In genomic region chr2:102841231-102841630, GRCm38 (mm10) we compare ENCODE assay signal across 35 mouse cellular contexts.
"Had no signal": no experiment of that assay in that cellular context is flagged by ENCODE, and none has a peak within 500 bp of the region (broad histone marks: within the 10 kb centered on the region; RNA-seq: fewer than 3 reads in every experiment).

No protein-coding gene starts in this region.

- H3K4me3 ChIP-seq: heart, embryonic 10.5 days; heart, embryonic 12.5 days; heart, embryonic 13.5 days; heart, embryonic 15.5 days; hindbrain, embryonic 10.5 days; hindbrain, embryonic 12.5 days; hindbrain, embryonic 13.5 days; hindbrain, embryonic 15.5 days; intestine, embryonic 15.5 days; kidney, embryonic 15.5 days; layer of hippocampus, adult 2 months; left cerebral cortex, adult 2 months had no signal

- DNase-seq: heart, postnatal 10 days; heart, postnatal 14 days; heart, postnatal 4 days; kidney, adult 11 months; kidney, adult 18-20 months; kidney, adult 2 months; kidney, adult 8-10 months; kidney, adult 9 months; kidney, postnatal 10 days; kidney, postnatal 14 days; kidney, postnatal 25 days; kidney, postnatal 36 days; kidney, postnatal 4 days; layer of hippocampus, adult 9-11 months; layer of hippocampus, postnatal 36 days had no signal

- ATAC-seq: hindbrain, embryonic 16.5 days; hindbrain, postnatal 0 days; inflammation-experienced regulatory T-cells, adult 6 months; intestine, embryonic 15.5 days; intestine, embryonic 16.5 days; intestine, postnatal 0 days had no signal

- H3K36me3 ChIP-seq: heart, embryonic 10.5 days; heart, embryonic 15.5 days; hindbrain, embryonic 10.5 days; hindbrain, embryonic 12.5 days; hindbrain, embryonic 13.5 days; hindbrain, embryonic 15.5 days; intestine, embryonic 15.5 days; kidney, embryonic 15.5 days had no signal

- H3K4me1 ChIP-seq: heart, embryonic 10.5 days; heart, embryonic 12.5 days; heart, embryonic 13.5 days; heart, embryonic 15.5 days; hindbrain, embryonic 10.5 days; hindbrain, embryonic 12.5 days; hindbrain, embryonic 13.5 days; hindbrain, embryonic 15.5 days; intestine, embryonic 15.5 days; kidney, embryonic 15.5 days had no signal

- H3K4me2 ChIP-seq: heart, embryonic 11.5 days; heart, embryonic 12.5 days; heart, embryonic 13.5 days; heart, embryonic 15.5 days; hindbrain, embryonic 12.5 days; hindbrain, embryonic 13.5 days; hindbrain, embryonic 14.5 days; hindbrain, embryonic 15.5 days; intestine, embryonic 15.5 days; kidney, embryonic 15.5 days had no signal

- H3K27ac ChIP-seq: heart, embryonic 10.5 days; heart, embryonic 13.5 days; heart, embryonic 15.5 days; hindbrain, embryonic 10.5 days; hindbrain, embryonic 12.5 days; hindbrain, embryonic 13.5 days; hindbrain, embryonic 14.5 days; hindbrain, embryonic 15.5 days; hindbrain, postnatal 0 days; intestine, embryonic 15.5 days; kidney, embryonic 15.5 days; kidney, postnatal 0 days; layer of hippocampus, adult 2 months; left cerebral cortex, adult 2 months had no signal

- H3K9me3 ChIP-seq: heart, embryonic 10.5 days; heart, embryonic 12.5 days; heart, embryonic 13.5 days; heart, embryonic 15.5 days; hindbrain, embryonic 10.5 days; hindbrain, embryonic 12.5 days; hindbrain, embryonic 13.5 days; hindbrain, embryonic 15.5 days; intestine, embryonic 15.5 days; kidney, embryonic 15.5 days had no signal

- H3K27me3 ChIP-seq: heart, embryonic 12.5 days; heart, embryonic 13.5 days; heart, embryonic 15.5 days; hindbrain, embryonic 12.5 days; hindbrain, embryonic 13.5 days; hindbrain, embryonic 15.5 days; intestine, embryonic 15.5 days; kidney, embryonic 15.5 days had no signal

- H3K9ac ChIP-seq: heart, embryonic 12.5 days; heart, embryonic 13.5 days; heart, embryonic 15.5 days; hindbrain, embryonic 12.5 days; hindbrain, embryonic 13.5 days; hindbrain, embryonic 14.5 days; hindbrain, embryonic 15.5 days; intestine, embryonic 15.5 days; kidney, embryonic 15.5 days had no signal
